Mouse (Mus musculus) bone marrow, adult 2 months (tissue): ENCODE data around the gene Pde4d.

Source experiments
- CTCF ChIP-seq: fragments of 200-500 bp; IDR thresholded peaks from 2 replicates; pipeline ENCODE4 v1.5.1; 2011; ENCODE audit warnings: low read length, control low read depth; ENCODE audit not compliant: control insufficient read depth, insufficient read depth
- POLR2A ChIP-seq: fragments of 200-500 bp; IDR thresholded peaks from 2 replicates; pipeline ENCODE4 v1.6.1; 2011; ENCODE audit warnings: low read depth, mild to moderate bottlenecking, control low read depth, low read length, borderline replicate concordance; ENCODE audit not compliant: control insufficient read depth

DNA sequence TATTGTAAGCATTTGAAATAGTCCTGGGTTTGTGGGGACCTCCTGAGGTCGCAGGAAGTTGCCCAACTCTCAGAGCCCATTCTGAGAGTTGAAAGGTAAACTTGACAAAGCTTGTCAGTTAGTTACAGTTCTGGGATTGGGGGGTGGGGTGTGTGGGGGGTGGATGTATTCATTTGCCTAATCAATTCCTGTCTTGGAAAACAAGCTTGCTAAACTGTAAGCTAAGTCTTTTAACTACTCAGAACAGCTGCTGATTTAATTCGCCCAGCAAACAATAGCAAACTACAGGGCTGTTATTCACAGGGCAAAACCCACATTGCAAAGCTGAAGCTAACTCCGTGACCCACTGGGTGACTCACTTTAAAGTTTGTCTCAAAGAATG, 1183.3 kb downstream of the Pde4d start:
- no peak for TF ChIP-seq POLR2A
- no peak for TF ChIP-seq CTCF
